Mouse (Mus musculus): Measurements from ENCODE around the gene Dclk1.

DNA sequence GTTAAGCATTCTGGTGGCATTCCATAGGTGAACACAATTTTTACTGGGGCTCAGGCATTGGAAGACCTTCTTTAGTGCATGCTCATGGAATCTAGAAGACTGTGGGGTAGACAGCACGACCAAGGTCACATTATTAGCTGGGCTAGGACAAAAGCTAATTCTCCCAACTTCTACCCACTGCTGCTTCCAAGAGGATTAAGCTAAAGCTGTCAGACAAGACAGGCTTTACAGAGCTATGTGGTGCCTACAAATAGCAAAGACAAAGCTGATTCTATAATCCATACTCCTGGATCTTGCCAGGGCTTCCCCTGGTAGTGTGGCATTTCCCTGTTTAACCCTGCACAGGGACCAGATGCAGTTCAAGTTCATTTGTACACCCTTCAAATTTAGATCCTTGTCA, 285.4 kb downstream of the Dclk1 start:
- TF ChIP-seq CTCF (conservative IDR thresholded peaks at IDR 0.05; ENCODE audit: insufficient read depth, insufficient read length, low read depth, low read length) (no peak), POLR2A (IDR thresholded peaks at IDR 0.05; ENCODE audit: low read depth, low read length) (no peak)

All from kidney, adult 2 months (tissue).